Mouse (Mus musculus): ENCODE results near the gene Hrasls. TPM values are rescaled to one million over a fixed set of nuclear protein-coding genes. Genes with fewer than 3 reads are reported as not detected.

The Hrasls gene
- total and polyA plus RNA-seq, 2 experiments from 2014 or later: 6.3 to 9.0 TPM

- 68% methylated on average over 4 of the region's 4 CpGs for WGBS
These were observed 15.5 kb upstream of the Hrasls start for GRCm38 (mm10) chr16:29193981-29194380.

GRCm38 (mm10) chr16:29195156-29195555, 14.3 kb upstream of the Hrasls start:
- no peak for TF ChIP-seq CTCF (IDR thresholded peaks at IDR 0.05; ENCODE audit: low read depth)
- Histone ChIP-seq H3K36me3 (ENCODE audit: insufficient read depth) (no peaks in the 10 kb centered on the region), H3K27ac (ENCODE audit: low read depth, low read length) (no peak overlapping the region), H3K4me1 (ENCODE audit: insufficient read depth) (no peaks in the 10 kb centered on the region), H3K9ac (no peak overlapping the region), H3K9me3 (ENCODE audit: low read length) (no peaks in the 10 kb centered on the region), H3K4me2 (ENCODE audit: low read depth) (no peak overlapping the region), H3K4me3 (ENCODE audit: low read depth, low read length) (no peak overlapping the region), H3K27me3 (ENCODE audit: insufficient read depth, low read length) (no peaks in the 10 kb centered on the region)
- ATAC-seq (peak; percentile 17; the same call in 1 of the 2 replicates), DNase-seq (peak; percentile 34)
- WGBS: 71% methylated on average over 1 of the region's 1 CpGs

More at GRCm38 (mm10) chr16:29193981-29194380, 15.5 kb upstream of the Hrasls start:
- Histone ChIP-seq H3K36me3 (ENCODE audit: insufficient read depth) (no peaks in the 10 kb centered on the region), H3K4me1 (ENCODE audit: insufficient read depth) (no peaks in the 10 kb centered on the region), H3K4me2 (ENCODE audit: low read depth) (no peak overlapping the region), H3K27ac (ENCODE audit: low read depth, low read length) (no peak overlapping the region), H3K27me3 (ENCODE audit: insufficient read depth, low read length) (no peaks in the 10 kb centered on the region), H3K9ac (no peak overlapping the region), H3K9me3 (ENCODE audit: low read length) (no peaks in the 10 kb centered on the region), H3K4me3 (ENCODE audit: low read depth, low read length) (no peak overlapping the region)
- no peak for TF ChIP-seq CTCF (IDR thresholded peaks at IDR 0.05; ENCODE audit: low read depth)
- ATAC-seq (no peak), DNase-seq (no peak)

- H3K9me3 ChIP-seq (ENCODE audit: low read length): no peaks in the 10 kb centered on the region
- no peaks in the 10 kb centered on the region for H3K27me3 ChIP-seq (ENCODE audit: insufficient read depth, low read length)
- no peak overlapping the region for H3K4me3 ChIP-seq (ENCODE audit: low read depth, low read length)
- H3K27ac ChIP-seq (ENCODE audit: low read depth, low read length): no peak overlapping the region
- ATAC-seq: peak; percentile 88
- no peak overlapping the region for H3K9ac ChIP-seq
- H3K36me3 ChIP-seq (ENCODE audit: insufficient read depth): no peaks in the 10 kb centered on the region
- no peak overlapping the region for H3K4me2 ChIP-seq (ENCODE audit: low read depth)
- no peak for TF ChIP-seq CTCF (IDR thresholded peaks at IDR 0.05; ENCODE audit: low read depth)
- H3K4me1 ChIP-seq (ENCODE audit: insufficient read depth): no peaks in the 10 kb centered on the region
- DNase-seq: peak; percentile 73
- WGBS: 20% methylated on average over 5 of the region's 5 CpGs
These were observed 11.0 kb upstream of the Hrasls start for GRCm38 (mm10) chr16:29198461-29198860.

DNA sequence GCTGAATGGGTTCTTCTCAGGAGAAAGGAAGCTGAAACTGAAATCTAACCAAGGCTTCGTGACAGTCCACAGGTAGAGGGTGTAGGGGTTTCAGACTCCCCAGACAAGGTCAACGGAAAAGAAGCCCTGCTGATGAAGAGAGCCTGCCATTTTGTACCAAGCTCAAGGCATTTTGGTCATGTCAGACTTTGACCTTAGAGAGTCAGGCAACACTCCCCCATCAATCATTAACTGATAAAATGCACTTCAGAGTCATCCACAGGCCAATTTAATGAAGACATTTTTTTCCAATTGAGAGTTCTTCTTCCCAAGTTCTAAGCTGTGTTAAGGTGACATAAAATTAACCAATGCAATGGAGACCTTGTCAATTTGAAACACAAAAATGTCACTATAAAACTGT, 8.3 kb upstream of the Hrasls start:
- H3K9ac ChIP-seq: no peak overlapping the region
- no peak for DNase-seq
- H3K4me1 ChIP-seq (ENCODE audit: insufficient read depth): peaks cover 6% of the 10 kb centered on the region; the same call in 1 of the 2 replicates
- no peak overlapping the region for H3K4me2 ChIP-seq (ENCODE audit: low read depth)
- H3K27ac ChIP-seq (ENCODE audit: low read depth, low read length): no peak overlapping the region
- H3K36me3 ChIP-seq (ENCODE audit: insufficient read depth): no peaks in the 10 kb centered on the region
- no peak for ATAC-seq
- H3K27me3 ChIP-seq (ENCODE audit: insufficient read depth, low read length): no peaks in the 10 kb centered on the region
- no peaks in the 10 kb centered on the region for H3K9me3 ChIP-seq (ENCODE audit: low read length)
- no peak overlapping the region for H3K4me3 ChIP-seq (ENCODE audit: low read depth, low read length)
- WGBS: 83% methylated on average over 2 of the region's 2 CpGs
- no peak for TF ChIP-seq CTCF (IDR thresholded peaks at IDR 0.05; ENCODE audit: low read depth)

DNA sequence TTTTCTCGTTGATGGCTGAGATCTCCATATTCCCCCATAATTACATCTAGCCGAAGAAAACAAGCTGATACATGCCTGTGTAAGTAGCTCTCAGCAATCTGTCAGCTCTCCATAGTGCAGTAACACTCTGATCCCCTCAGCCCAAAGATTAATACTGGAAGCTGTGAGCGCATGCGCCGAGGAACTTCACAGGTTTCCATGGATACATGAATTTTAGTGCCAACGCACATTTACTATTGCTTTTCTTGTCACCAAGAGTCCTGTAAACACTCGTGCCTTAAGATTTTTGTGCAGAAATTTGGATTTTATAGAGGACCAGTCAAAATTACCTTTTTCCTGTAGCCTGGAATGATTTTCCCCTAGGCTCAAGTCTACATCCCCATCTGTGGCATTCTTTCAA, 4.6 kb upstream of the Hrasls start:
- no peak overlapping the region for H3K4me3 ChIP-seq (ENCODE audit: low read depth, low read length)
- H3K27ac ChIP-seq (ENCODE audit: low read depth, low read length): peak overlapping the region; percentile 67; the same call in 1 of the 2 replicates
- DNase-seq: peak; percentile 90
- TF ChIP-seq CTCF (IDR thresholded peaks at IDR 0.05; ENCODE audit: low read depth): no peak
- peaks cover 6% of the 10 kb centered on the region; the same call in 1 of the 2 replicates for H3K4me1 ChIP-seq (ENCODE audit: insufficient read depth)
- 28% methylated on average over 7 of the region's 7 CpGs for WGBS
- no peaks in the 10 kb centered on the region for H3K36me3 ChIP-seq (ENCODE audit: insufficient read depth)
- no peaks in the 10 kb centered on the region for H3K27me3 ChIP-seq (ENCODE audit: insufficient read depth, low read length)
- H3K9me3 ChIP-seq (ENCODE audit: low read length): no peaks in the 10 kb centered on the region
- no peak overlapping the region for H3K9ac ChIP-seq
- ATAC-seq: peak; percentile 87
- H3K4me2 ChIP-seq (ENCODE audit: low read depth): no peak overlapping the region

- no peak overlapping the region for H3K4me3 ChIP-seq (ENCODE audit: low read depth, low read length)
- no peaks in the 10 kb centered on the region for H3K27me3 ChIP-seq (ENCODE audit: insufficient read depth, low read length)
- H3K4me2 ChIP-seq (ENCODE audit: low read depth): no peak overlapping the region
- WGBS: 29% methylated on average over 2 of the region's 2 CpGs
- no peak for TF ChIP-seq CTCF (IDR thresholded peaks at IDR 0.05; ENCODE audit: low read depth)
- no peaks in the 10 kb centered on the region for H3K36me3 ChIP-seq (ENCODE audit: insufficient read depth)
- peaks cover 12% of the 10 kb centered on the region for H3K4me1 ChIP-seq (ENCODE audit: insufficient read depth)
- DNase-seq: no peak
- H3K9me3 ChIP-seq (ENCODE audit: low read length): no peaks in the 10 kb centered on the region
- H3K27ac ChIP-seq (ENCODE audit: low read depth, low read length): peak overlapping the region; percentile 67
- no peak for ATAC-seq
- H3K9ac ChIP-seq: no peak overlapping the region
These were observed 3.9 kb upstream of the Hrasls start for GRCm38 (mm10) chr16:29205581-29205980.

- DNase-seq (peak; percentile 24), ATAC-seq (peak; percentile 21; the same call in 1 of the 2 replicates)
- Histone ChIP-seq H3K27ac (ENCODE audit: low read depth, low read length) (no peak overlapping the region), H3K9me3 (ENCODE audit: low read length) (no peaks in the 10 kb centered on the region), H3K4me3 (ENCODE audit: low read depth, low read length) (no peak overlapping the region), H3K4me1 (ENCODE audit: insufficient read depth) (peaks cover 13% of the 10 kb centered on the region), H3K36me3 (ENCODE audit: insufficient read depth) (no peaks in the 10 kb centered on the region), H3K27me3 (ENCODE audit: insufficient read depth, low read length) (no peaks in the 10 kb centered on the region), H3K4me2 (ENCODE audit: low read depth) (no peak overlapping the region), H3K9ac (no peak overlapping the region)
- 71% methylated on average over 7 of the region's 7 CpGs for WGBS
- no peak for TF ChIP-seq CTCF (IDR thresholded peaks at IDR 0.05; ENCODE audit: low read depth)
These were observed 654 bp upstream of the Hrasls start for GRCm38 (mm10) chr16:29208841-29209240.

Measured in forebrain, postnatal 0 days (tissue).